Mouse (Mus musculus): ENCODE data around the gene Hoxd9.

GRCm38 (mm10) chr2:74740311-74741091 is 43.0 kb downstream of the Hoxd9 start:
- TF ChIP-seq CTCF (conservative IDR thresholded peaks at IDR 0.05; ENCODE audit: insufficient read depth, insufficient read length, low read depth, low read length) (no peak), POLR2A (IDR thresholded peaks at IDR 0.05; ENCODE audit: low read depth, low read length) (no peak)

All from kidney, adult 2 months (tissue).